Mouse (Mus musculus) hindbrain, embryonic 11.5 days (tissue): ENCODE measurements around the gene Sec24d. TPM values are rescaled to one million over a fixed set of nuclear protein-coding genes. Genes with fewer than 3 reads are reported as not detected.

Experiments
- ATAC-seq: fragments of 200-750 bp; cut with Nextera tagmentation; 2 replicates; pipeline ENCODE4 v1.8.0; 2017; ENCODE audit warnings: mild to moderate bottlenecking, moderate TSS enrichment, moderate library complexity; ENCODE audit not compliant: low FRiP score
- DNase-seq: peaks from one replicate; pipeline ENCODE4 v3.0.0-alpha.2; 2015; ENCODE audit warnings: low spot score
- H3K27ac ChIP-seq: fragments of 300-500 bp; sonication (generic); 2 replicates; pipeline ENCODE4 v1.5.1; 2014; ENCODE audit warnings: mild to moderate bottlenecking, low read depth, low read length
- H3K27me3 ChIP-seq: fragments of 300-500 bp; sonication (generic); 2 replicates; pipeline ENCODE4 v1.6.1; 2014; ENCODE audit warnings: mild to moderate bottlenecking, low read length, moderate library complexity, mixed read lengths; ENCODE audit not compliant: control insufficient read depth, insufficient read depth
- H3K36me3 ChIP-seq: fragments of 300-500 bp; sonication (generic); 2 replicates; pipeline ENCODE4 v1.6.1; 2014; ENCODE audit warnings: mild to moderate bottlenecking, low read length, moderate library complexity, mixed read lengths; ENCODE audit not compliant: control insufficient read depth, insufficient read depth
- H3K4me1 ChIP-seq: fragments of 300-500 bp; sonication (generic); replicated peaks from 2 replicates; pipeline ENCODE4 v1.6.1; 2014; ENCODE audit warnings: low read length, mixed read lengths; ENCODE audit not compliant: control insufficient read depth, insufficient read depth
- H3K4me2 ChIP-seq: fragments of 300-500 bp; sonication (generic); replicated peaks from 2 replicates; pipeline ENCODE4 v1.6.1; 2014; ENCODE audit warnings: mild to moderate bottlenecking, low read depth, low read length
- H3K4me3 ChIP-seq: fragments of 300-500 bp; sonication (generic); 2 replicates; pipeline ENCODE4 v1.5.1; 2014; ENCODE audit warnings: low read depth, low read length
- H3K9ac ChIP-seq: fragments of 300-500 bp; sonication (generic); 2 replicates; pipeline ENCODE4 v1.6.1; 2014; ENCODE audit warnings: low read depth, low read length
- H3K9me3 ChIP-seq: fragments of 300-500 bp; sonication (generic); 2 replicates; pipeline ENCODE4 v1.6.1; 2016; ENCODE audit warnings: low read length; ENCODE audit not compliant: control insufficient read depth
- WGBS: fragments of 180-500 bp; shearing (Covaris S2); extraction: QIAGEN DNeasy Blood & Tissue Kit; methylation state at CpG from one replicate; pipeline ENCODE4 v1.1.7; 2014; 5-methylcytosine and 5-hydroxymethylcytosine counted together
- polyA plus RNA-seq: library from polyadenylated mRNA; unstranded; fragments of >200 nt; fragmentation: Nextera tagmentation; extraction: Ambion mirVana; gene quantifications from 2 replicates; pipeline ENCODE4 v1.2.1, GENCODE M21; 2014

Gene Sec24d
- polyA plus RNA-seq, 1 experiment from 2014 or later, result 27.1 TPM

DNA sequence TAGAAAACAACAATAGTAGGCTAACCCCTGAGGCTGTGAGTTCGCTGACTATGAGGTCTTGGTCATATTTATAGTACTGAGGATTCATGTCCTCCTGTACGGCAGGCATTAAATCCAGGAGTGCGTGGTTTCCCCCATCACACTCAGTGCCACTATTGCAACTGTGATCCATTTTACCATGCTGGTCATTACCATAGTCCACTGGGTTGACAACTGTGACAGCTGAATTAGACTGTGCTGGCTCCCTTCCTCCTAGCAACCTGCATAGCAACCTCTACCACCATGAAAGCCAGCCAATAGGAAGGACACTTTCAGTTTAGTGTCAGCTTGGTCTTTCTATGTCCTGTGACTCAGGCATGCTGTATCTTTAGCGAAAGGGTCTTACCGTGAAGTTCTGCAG is 17.0 kb downstream of the Sec24d start:
- H3K4me3 ChIP-seq, result no peak overlapping the region
- H3K9me3 ChIP-seq, result no peaks in the 10 kb centered on the region
- DNase-seq (no peak), ATAC-seq (no peak)
- no peak overlapping the region for H3K9ac ChIP-seq
- WGBS, result 94% methylated on average over 5 of the region's 5 CpGs
- H3K4me2 ChIP-seq, result no peak overlapping the region
- H3K36me3 ChIP-seq, result no peaks in the 10 kb centered on the region
- no peak overlapping the region for H3K27ac ChIP-seq
- H3K4me1 ChIP-seq, result no peaks in the 10 kb centered on the region
- no peaks in the 10 kb centered on the region for H3K27me3 ChIP-seq

DNA sequence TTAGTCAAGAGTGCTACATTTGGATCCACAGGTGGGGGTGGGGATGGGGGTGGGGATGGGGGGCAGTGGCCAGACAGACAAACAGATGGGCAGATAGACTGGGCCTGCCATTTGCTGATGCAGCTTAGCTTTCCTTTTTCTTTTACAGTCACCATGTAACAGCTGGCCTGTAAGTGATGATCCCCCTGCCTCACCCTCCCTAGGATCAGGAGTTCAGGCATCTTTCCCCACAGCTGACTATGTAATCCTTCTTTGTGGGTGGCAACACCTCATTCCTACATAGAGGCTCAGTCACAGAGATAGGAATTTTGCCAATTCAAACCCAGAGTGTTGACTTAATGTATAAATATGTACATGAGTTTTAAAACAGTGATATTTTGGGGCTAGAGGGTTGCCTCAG is 18.4 kb downstream of the Sec24d start:
- Histone ChIP-seq H3K4me1 (no peaks in the 10 kb centered on the region), H3K27ac (no peak overlapping the region), H3K9me3 (no peaks in the 10 kb centered on the region), H3K9ac (no peak overlapping the region), H3K36me3 (no peaks in the 10 kb centered on the region), H3K4me3 (no peak overlapping the region), H3K4me2 (no peak overlapping the region), H3K27me3 (no peaks in the 10 kb centered on the region)
- DNase-seq (no peak), ATAC-seq (no peak)

DNA sequence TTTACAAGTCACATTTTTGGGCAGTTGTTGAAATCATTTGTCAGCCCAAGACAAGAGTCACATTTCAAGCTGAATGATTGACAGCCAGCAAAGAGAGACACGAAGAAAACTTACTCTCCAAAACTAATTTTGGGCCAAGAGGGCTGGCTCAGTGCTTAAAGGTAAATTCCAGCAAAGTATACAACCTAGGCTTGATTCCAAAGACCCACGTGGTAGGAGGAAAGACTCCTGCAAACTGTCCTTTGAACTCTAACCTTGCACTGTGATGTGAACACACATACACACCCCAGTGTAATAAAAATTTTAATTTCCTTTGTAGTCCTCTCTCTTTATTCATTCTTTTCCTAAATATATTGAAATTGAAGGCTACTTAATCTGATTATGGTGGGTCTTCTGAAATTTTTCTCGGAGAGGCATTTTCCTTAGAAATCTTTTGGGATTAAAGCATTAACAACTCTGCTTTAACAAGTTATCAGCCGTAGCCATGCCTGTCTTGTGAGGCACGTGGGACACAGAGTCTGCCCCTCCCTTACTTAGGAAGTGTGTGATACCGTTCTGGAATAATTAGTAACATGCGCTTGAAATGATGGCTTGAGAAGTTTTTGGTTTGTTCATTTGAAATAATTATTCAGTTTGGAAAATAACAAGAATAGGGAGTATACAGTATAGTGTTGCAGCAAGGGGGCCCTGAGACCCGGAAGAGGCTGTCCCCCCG is 21.8 kb downstream of the Sec24d start:
- Histone ChIP-seq H3K4me3 (no peak overlapping the region), H3K27ac (no peak overlapping the region), H3K4me1 (no peaks in the 10 kb centered on the region), H3K27me3 (no peaks in the 10 kb centered on the region), H3K9me3 (no peaks in the 10 kb centered on the region), H3K4me2 (no peak overlapping the region), H3K36me3 (no peaks in the 10 kb centered on the region), H3K9ac (no peak overlapping the region)
- 63% methylated on average over 9 of the region's 9 CpGs for WGBS
- ATAC-seq (no peak), DNase-seq (no peak)

DNA sequence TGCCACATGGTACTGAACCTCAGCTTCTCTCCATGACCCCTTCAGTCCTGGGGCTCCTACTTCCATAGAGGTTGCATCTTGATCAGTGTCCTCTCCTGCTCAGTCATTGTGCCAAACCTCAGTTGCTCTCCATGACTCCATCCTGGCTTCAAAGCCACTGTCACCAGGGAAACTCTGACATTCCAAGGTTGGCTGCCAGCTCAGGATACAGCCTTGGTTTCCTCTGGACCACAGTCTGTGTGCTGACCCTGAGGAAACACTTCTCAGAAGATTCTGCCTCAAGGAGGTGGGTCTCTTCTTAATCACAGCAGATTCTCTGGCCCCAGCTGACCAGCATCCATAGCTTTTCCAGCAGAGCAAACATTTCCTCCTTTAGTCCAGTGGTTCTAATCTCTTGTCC is 24.4 kb downstream of the Sec24d start:
- ATAC-seq (no peak), DNase-seq (no peak)
- Histone ChIP-seq H3K27me3 (no peaks in the 10 kb centered on the region), H3K4me2 (no peak overlapping the region), H3K9ac (no peak overlapping the region), H3K27ac (no peak overlapping the region), H3K9me3 (no peaks in the 10 kb centered on the region), H3K36me3 (no peaks in the 10 kb centered on the region), H3K4me1 (no peaks in the 10 kb centered on the region), H3K4me3 (no peak overlapping the region)

DNA sequence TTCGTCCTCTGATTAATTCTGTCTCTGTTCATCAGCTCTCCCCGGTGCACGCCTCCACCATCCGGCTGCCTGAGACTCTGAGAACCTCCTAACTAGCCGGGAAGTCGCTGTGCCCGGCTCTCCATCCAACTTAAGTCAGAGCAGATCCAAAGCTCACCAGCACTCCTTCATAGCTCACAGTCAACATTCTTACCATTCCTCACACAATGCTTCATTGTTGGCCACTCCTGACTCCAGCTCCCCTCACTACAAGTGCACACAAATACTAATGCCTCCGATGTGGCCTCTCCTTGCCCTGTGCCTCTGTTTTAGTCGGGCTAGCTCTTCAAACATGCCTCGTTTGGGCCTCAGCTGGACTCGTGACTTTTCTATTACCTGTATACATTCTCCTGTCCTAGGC is 29.4 kb downstream of the Sec24d start:
- 67% methylated on average over 11 of the region's 11 CpGs for WGBS
- H3K4me1 ChIP-seq, result no peaks in the 10 kb centered on the region
- H3K9ac ChIP-seq, result no peak overlapping the region
- no peak overlapping the region for H3K4me2 ChIP-seq
- no peak overlapping the region for H3K4me3 ChIP-seq
- no peaks in the 10 kb centered on the region for H3K27me3 ChIP-seq
- no peak overlapping the region for H3K27ac ChIP-seq
- no peak for ATAC-seq
- no peak for DNase-seq
- H3K36me3 ChIP-seq, result no peaks in the 10 kb centered on the region
- no peaks in the 10 kb centered on the region for H3K9me3 ChIP-seq

DNA sequence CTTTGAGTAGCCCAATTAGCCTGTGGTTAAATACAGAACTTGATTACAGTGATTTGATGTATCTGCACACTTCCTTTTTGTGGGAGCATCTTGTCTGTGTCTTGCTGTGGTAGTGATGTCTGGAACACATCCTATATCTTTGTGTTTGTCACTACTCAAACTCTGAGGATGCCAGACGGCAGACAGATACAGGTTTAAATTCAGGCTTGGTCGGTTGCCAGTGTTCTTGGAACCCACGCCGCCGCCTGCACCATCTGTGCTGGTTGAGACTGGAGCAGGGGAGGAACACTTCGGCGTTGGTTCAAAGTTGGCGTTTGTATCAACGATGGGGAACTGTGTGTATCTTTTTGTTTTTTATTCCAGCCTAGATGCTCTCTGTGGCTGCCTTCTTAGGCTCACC is 31.0 kb downstream of the Sec24d start:
- Histone ChIP-seq H3K4me1 (no peaks in the 10 kb centered on the region), H3K27me3 (no peaks in the 10 kb centered on the region), H3K36me3 (no peaks in the 10 kb centered on the region), H3K9me3 (no peaks in the 10 kb centered on the region), H3K27ac (no peak overlapping the region), H3K4me2 (no peak overlapping the region), H3K4me3 (no peak overlapping the region), H3K9ac (no peak overlapping the region)
- WGBS, result 92% methylated on average over 9 of the region's 9 CpGs
- DNase-seq (no peak), ATAC-seq (no peak)

DNA sequence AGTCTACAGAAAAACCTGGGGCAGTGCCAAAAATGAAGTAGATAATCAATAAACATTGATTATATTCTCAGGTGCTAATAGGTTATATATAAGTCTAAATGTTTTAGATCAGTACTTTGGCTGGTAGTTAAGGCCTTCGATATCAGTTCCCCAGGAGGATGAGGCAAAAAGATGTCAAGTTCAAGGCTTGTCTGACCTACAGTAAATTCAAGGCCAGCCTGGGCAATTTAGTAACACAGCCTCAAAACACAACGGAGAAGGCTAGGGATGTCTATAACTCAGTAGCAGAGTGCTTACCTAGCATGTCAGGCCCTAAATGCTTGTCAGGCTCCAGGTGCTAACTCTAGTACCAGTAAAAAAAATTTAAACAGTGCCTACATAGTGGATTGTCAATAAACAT is 34.3 kb downstream of the Sec24d start:
- Histone ChIP-seq H3K27ac (no peak overlapping the region), H3K4me1 (no peaks in the 10 kb centered on the region), H3K9me3 (no peaks in the 10 kb centered on the region), H3K4me3 (no peak overlapping the region), H3K4me2 (no peak overlapping the region), H3K36me3 (no peaks in the 10 kb centered on the region), H3K27me3 (no peaks in the 10 kb centered on the region), H3K9ac (no peak overlapping the region)
- WGBS, result 95% methylated on average over 2 of the region's 2 CpGs
- DNase-seq, result no peak
- no peak for ATAC-seq

DNA sequence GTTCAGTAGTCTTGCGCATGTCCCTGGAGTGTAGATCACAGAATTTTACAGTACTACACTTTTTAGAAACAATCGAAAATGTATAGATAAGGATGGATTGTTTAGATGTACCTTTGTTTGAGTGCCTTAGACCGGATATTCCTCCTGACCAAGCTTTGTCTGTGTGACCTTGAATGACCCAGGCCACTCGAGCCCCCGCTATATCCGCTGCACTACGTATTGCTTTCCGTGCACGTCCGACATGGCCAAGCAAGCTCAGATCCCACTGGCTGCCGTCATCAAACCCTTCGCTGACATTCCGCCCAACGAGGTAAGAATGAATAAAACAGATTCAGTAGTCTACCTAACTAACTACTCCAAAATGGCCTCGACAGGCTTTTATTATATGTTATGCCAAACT is 38.4 kb downstream of the Sec24d start:
- H3K4me2 ChIP-seq, result no peak overlapping the region
- no peak for ATAC-seq
- no peak overlapping the region for H3K4me3 ChIP-seq
- H3K9ac ChIP-seq, result no peak overlapping the region
- no peaks in the 10 kb centered on the region for H3K4me1 ChIP-seq
- no peak for DNase-seq
- H3K27ac ChIP-seq, result no peak overlapping the region
- no peaks in the 10 kb centered on the region for H3K9me3 ChIP-seq
- H3K36me3 ChIP-seq, result no peaks in the 10 kb centered on the region
- 94% methylated on average over 15 of the region's 15 CpGs for WGBS
- no peaks in the 10 kb centered on the region for H3K27me3 ChIP-seq

DNA sequence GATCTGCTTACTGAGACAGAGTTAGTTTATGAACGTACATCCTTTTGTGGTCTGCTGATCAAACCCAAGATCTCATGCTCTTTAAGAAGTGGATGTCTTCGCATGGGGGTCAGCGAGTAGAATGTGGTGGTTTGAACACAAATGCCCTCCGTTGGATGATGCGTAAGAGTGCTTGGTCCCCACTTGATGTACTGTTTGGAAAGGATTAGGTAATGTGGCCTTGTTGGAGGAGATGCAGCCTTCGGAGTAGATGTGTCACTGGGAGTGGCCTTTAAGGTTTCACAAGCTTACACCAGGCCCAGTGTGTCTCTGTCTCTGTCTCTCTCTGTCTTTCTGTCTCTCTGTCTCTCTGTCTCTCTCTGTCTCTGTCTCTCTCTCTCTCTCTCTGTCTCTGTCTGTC is 40.2 kb downstream of the Sec24d start:
- no peak overlapping the region for H3K27ac ChIP-seq
- no peaks in the 10 kb centered on the region for H3K9me3 ChIP-seq
- no peak overlapping the region for H3K9ac ChIP-seq
- H3K4me1 ChIP-seq, result no peaks in the 10 kb centered on the region
- ATAC-seq, result no peak
- no peak for DNase-seq
- no peaks in the 10 kb centered on the region for H3K27me3 ChIP-seq
- H3K4me2 ChIP-seq, result no peak overlapping the region
- H3K4me3 ChIP-seq, result no peak overlapping the region
- H3K36me3 ChIP-seq, result no peaks in the 10 kb centered on the region
- WGBS, result 93% methylated on average over 6 of the region's 6 CpGs
